Mouse (Mus musculus): Measurements from ENCODE around the gene Olfr1014. TPM values are rescaled to one million over a fixed set of nuclear protein-coding genes. Genes with fewer than 3 reads are reported as not detected.

The Olfr1014 gene
- polyA plus RNA-seq (2015; fragmentation: Nextera tagmentation; extraction: Ambion mirVana) = not detected in 2 replicates

- no peak within 1 kb of the TSS for H3K9ac ChIP-seq
- no peaks in the 10 kb centered on the region for H3K36me3 ChIP-seq
- no peak within 1 kb of the TSS for H3K27ac ChIP-seq
- no peaks in the 10 kb centered on the region for H3K4me1 ChIP-seq
- no peaks in the 10 kb centered on the region for H3K9me3 ChIP-seq (replicated peaks)
- H3K27me3 ChIP-seq = no peaks in the 10 kb centered on the region
- no peak within 1 kb of the TSS for H3K4me2 ChIP-seq
- ATAC-seq (replicated peaks; ENCODE audit: low FRiP score) = no peak
- no peak within 1 kb of the TSS for H3K4me3 ChIP-seq (replicated peaks)
Measured at GRCm38 (mm10) chr2:85772413-85772812, at the start of gene Olfr1014. Gene Olfr1014 (plus strand): TSS chr2:85772713.

DNA sequence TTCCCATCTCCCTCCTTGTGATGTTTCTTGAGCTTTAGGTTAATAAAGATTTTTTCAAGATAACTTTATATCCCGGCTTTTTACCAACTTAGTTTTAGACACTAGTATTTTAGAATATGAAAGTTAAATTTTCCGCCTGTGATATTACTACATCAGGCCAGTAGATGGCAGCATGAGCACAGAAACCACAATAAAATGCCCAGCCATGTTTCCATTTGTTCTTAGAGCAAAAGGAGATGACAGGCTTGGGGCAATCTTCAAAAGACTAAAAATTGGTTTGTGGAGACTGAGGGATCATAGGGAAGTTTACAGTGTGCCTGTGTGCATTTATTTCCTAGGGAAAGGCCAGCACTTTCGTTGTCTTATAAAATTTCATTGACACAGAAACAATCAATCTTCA is 46.7 kb upstream of the Olfr1014 start:
- 16% methylated on average over 3 of the region's 3 CpGs for WGBS
- no peaks in the 10 kb centered on the region for H3K9me3 ChIP-seq (replicated peaks)
- no peak overlapping the region for H3K4me3 ChIP-seq (replicated peaks)
- no peak overlapping the region for H3K4me2 ChIP-seq
- no peaks in the 10 kb centered on the region for H3K27me3 ChIP-seq
- H3K4me1 ChIP-seq = no peaks in the 10 kb centered on the region
- H3K27ac ChIP-seq = no peak overlapping the region
- ATAC-seq (replicated peaks; ENCODE audit: low FRiP score) = no peak
- H3K9ac ChIP-seq = no peak overlapping the region
- H3K36me3 ChIP-seq = no peaks in the 10 kb centered on the region

DNA sequence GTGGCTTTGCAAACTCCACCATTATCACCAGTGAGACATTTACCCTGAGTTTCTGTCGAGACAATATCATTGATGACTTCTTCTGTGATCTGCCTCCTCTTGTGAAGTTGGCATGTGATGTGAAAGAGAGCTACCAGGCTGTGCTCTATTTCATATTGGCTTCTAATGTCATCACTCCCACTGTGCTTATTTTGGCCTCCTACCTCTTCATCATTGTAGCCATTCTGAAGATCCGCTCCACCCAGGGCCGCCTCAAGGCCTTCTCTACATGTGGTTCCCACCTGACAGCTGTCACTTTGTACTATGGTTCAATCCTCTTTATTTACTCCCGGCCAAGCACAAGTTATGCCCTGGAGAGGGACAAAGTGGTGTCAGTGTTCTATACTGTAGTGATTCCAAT is 18.7 kb upstream of the Olfr1014 start:
- Histone ChIP-seq H3K9me3 (replicated peaks) (no peaks in the 10 kb centered on the region), H3K27me3 (no peaks in the 10 kb centered on the region), H3K36me3 (no peaks in the 10 kb centered on the region), H3K4me3 (replicated peaks) (no peak overlapping the region), H3K4me2 (no peak overlapping the region), H3K9ac (no peak overlapping the region), H3K4me1 (no peaks in the 10 kb centered on the region), H3K27ac (no peak overlapping the region)
- WGBS = 81% methylated on average over 4 of the region's 4 CpGs
- no peak for ATAC-seq (replicated peaks; ENCODE audit: low FRiP score)

DNA sequence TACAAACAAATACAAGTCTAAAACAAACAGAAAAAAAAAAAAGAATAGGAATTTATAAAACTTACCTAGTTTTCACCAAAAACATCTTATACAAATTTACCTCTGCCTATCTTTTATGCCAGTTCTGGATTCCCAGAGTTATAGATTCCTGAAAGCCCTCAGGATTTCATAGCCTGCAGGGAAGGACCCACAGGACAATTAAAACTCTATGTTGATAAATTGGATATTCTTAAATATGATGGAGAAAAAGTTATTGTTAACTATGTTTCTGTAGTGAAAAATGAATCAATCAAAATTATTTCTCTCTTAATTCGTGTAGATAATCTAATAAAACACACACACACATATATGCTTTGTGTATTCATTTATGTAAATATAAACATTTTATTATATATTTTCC is 9.8 kb upstream of the Olfr1014 start, which contains the start of gene Olfr1012:
TSS of gene Olfr1012 (minus strand) at position 101 of the 400 bp plus-strand sequence.
- WGBS = 59% methylated on average over 1 of the region's 1 CpGs

GRCm38 (mm10) chr2:85766798-85767197 is 5.7 kb upstream of the Olfr1014 start, which contains the start of gene Olfr1013:
Gene Olfr1013 (plus strand): TSS chr2:85767098.
- no peaks in the 10 kb centered on the region for H3K36me3 ChIP-seq
- no peak for ATAC-seq (replicated peaks; ENCODE audit: low FRiP score)
- no peak within 1 kb of the TSS for H3K9ac ChIP-seq
- H3K9me3 ChIP-seq (replicated peaks) = no peaks in the 10 kb centered on the region
- no peaks in the 10 kb centered on the region for H3K27me3 ChIP-seq
- no peak within 1 kb of the TSS for H3K27ac ChIP-seq
- no peak within 1 kb of the TSS for H3K4me2 ChIP-seq
- H3K4me1 ChIP-seq = no peaks in the 10 kb centered on the region
- H3K4me3 ChIP-seq (replicated peaks) = no peak within 1 kb of the TSS

More for the DNA sequence above, 9.8 kb upstream of the Olfr1014 start, which contains the start of gene Olfr1012:
- H3K36me3 ChIP-seq = no peaks in the 10 kb centered on the region
- H3K4me1 ChIP-seq = no peaks in the 10 kb centered on the region
- no peak within 1 kb of the TSS for H3K27ac ChIP-seq
- H3K4me3 ChIP-seq (replicated peaks) = no peak within 1 kb of the TSS
- no peak within 1 kb of the TSS for H3K9ac ChIP-seq
- H3K4me2 ChIP-seq = no peak within 1 kb of the TSS
- H3K9me3 ChIP-seq (replicated peaks) = no peaks in the 10 kb centered on the region
- no peak for ATAC-seq (replicated peaks; ENCODE audit: low FRiP score)
- no peaks in the 10 kb centered on the region for H3K27me3 ChIP-seq

GRCm38 (mm10) chr2:85781717-85782116 is 9.2 kb downstream of the Olfr1014 start, which contains the start of gene Olfr1015:
Gene Olfr1015 (plus strand): TSS chr2:85782017.
- Histone ChIP-seq H3K4me1 (no peaks in the 10 kb centered on the region), H3K27me3 (no peaks in the 10 kb centered on the region), H3K4me3 (replicated peaks) (no peak within 1 kb of the TSS), H3K27ac (no peak within 1 kb of the TSS), H3K36me3 (no peaks in the 10 kb centered on the region), H3K9ac (no peak within 1 kb of the TSS), H3K9me3 (replicated peaks) (no peaks in the 10 kb centered on the region), H3K4me2 (no peak within 1 kb of the TSS)
- no peak for ATAC-seq (replicated peaks; ENCODE audit: low FRiP score)

- ATAC-seq (replicated peaks; ENCODE audit: low FRiP score) = no peak
- Histone ChIP-seq H3K27ac (no peak overlapping the region), H3K36me3 (no peaks in the 10 kb centered on the region), H3K27me3 (no peaks in the 10 kb centered on the region), H3K9me3 (replicated peaks) (no peaks in the 10 kb centered on the region), H3K4me1 (no peaks in the 10 kb centered on the region), H3K4me2 (no peak overlapping the region), H3K4me3 (replicated peaks) (no peak overlapping the region), H3K9ac (no peak overlapping the region)
- WGBS = 64% methylated on average over 2 of the region's 2 CpGs
Measured at GRCm38 (mm10) chr2:85792331-85792730, 19.8 kb downstream of the Olfr1014 start.

DNA sequence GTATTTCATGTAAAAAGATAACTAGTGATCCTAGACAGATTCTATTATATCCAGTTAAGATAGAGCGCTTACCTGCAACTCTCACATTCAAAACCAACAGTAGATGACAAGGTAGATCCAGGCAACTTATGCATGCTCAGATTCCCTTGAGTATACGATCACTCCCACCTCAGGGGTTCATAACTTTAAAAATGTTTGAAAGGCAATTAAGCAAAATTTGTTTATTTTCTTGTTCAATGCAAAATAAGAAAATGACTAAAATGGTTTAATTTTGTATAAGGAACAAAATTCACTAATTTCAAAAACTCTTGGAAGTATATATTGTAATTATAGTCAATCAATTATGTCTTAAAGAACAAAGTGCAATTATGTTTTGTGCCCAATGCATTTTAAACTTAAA is 29.9 kb downstream of the Olfr1014 start, which contains the start of gene Olfr1016:
TSS of gene Olfr1016 (minus strand) at position 101 of the 400 bp plus-strand sequence.
- Histone ChIP-seq H3K9me3 (replicated peaks) (no peaks in the 10 kb centered on the region), H3K4me1 (no peaks in the 10 kb centered on the region), H3K36me3 (no peaks in the 10 kb centered on the region), H3K27ac (no peak within 1 kb of the TSS), H3K4me3 (replicated peaks) (no peak within 1 kb of the TSS), H3K27me3 (no peaks in the 10 kb centered on the region), H3K4me2 (no peak within 1 kb of the TSS), H3K9ac (no peak within 1 kb of the TSS)
- WGBS = 92% methylated on average over 2 of the region's 2 CpGs
- no peak for ATAC-seq (replicated peaks; ENCODE audit: low FRiP score)

GRCm38 (mm10) chr2:85804501-85804900 is 32.0 kb downstream of the Olfr1014 start:
- Histone ChIP-seq H3K4me3 (replicated peaks) (no peak overlapping the region), H3K27me3 (no peaks in the 10 kb centered on the region), H3K4me2 (no peak overlapping the region), H3K9ac (no peak overlapping the region), H3K9me3 (replicated peaks) (no peaks in the 10 kb centered on the region), H3K27ac (no peak overlapping the region), H3K4me1 (no peaks in the 10 kb centered on the region), H3K36me3 (no peaks in the 10 kb centered on the region)
- whole genome bisulfite sequencing = 82% methylated on average over 4 of the region's 4 CpGs
- no peak for ATAC-seq (replicated peaks; ENCODE audit: low FRiP score)

DNA sequence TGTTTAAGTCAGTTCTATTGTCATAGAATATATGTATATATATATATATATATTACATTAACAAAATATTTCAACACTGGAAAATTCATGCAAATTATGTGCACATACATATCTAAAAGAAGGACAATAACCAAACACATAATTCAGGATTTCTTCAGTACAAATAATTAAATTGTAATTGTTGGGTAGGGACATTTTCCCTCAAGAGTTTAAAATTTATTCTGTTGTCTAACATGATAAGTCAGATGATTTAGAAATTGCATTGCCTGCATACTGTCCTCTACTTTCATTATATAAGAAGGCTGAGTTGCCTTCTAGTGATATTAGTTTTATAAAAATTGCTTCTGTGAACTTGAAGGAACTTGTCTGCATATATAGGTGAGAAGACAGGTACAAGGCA is 45.7 kb downstream of the Olfr1014 start, which contains the start of gene Olfr1018:
TSS of gene Olfr1018 (plus strand) at position 301 of the 400 bp plus-strand sequence.
- Histone ChIP-seq H3K36me3 (no peaks in the 10 kb centered on the region), H3K4me3 (replicated peaks) (no peak within 1 kb of the TSS), H3K27ac (no peak within 1 kb of the TSS), H3K27me3 (no peaks in the 10 kb centered on the region), H3K9ac (no peak within 1 kb of the TSS), H3K9me3 (replicated peaks) (no peaks in the 10 kb centered on the region), H3K4me1 (no peaks in the 10 kb centered on the region), H3K4me2 (no peak within 1 kb of the TSS)
- no peak for ATAC-seq (replicated peaks; ENCODE audit: low FRiP score)

Other genes with a start within 250 kb of the Olfr1014 start
- gene Olfr996, start 193.5 kb upstream of the Olfr1014 start, polyA plus RNA-seq (2015; fragmentation: Nextera tagmentation; extraction: Ambion mirVana) = not detected in 2 replicates
- gene Olfr998, start 183.8 kb upstream of the Olfr1014 start, polyA plus RNA-seq (2015; fragmentation: Nextera tagmentation; extraction: Ambion mirVana) = not detected in 2 replicates
- not detected in 2 replicates for gene Olfr1000, start 160.8 kb upstream of the Olfr1014 start, polyA plus RNA-seq (2015; fragmentation: Nextera tagmentation; extraction: Ambion mirVana)
- gene Olfr1002, start 122.0 kb upstream of the Olfr1014 start, polyA plus RNA-seq (2015; fragmentation: Nextera tagmentation; extraction: Ambion mirVana) = not detected in 2 replicates
- not detected in 2 replicates for gene Olfr154, start 108.3 kb upstream of the Olfr1014 start, polyA plus RNA-seq (2015; fragmentation: Nextera tagmentation; extraction: Ambion mirVana)
- not detected in 2 replicates for gene Olfr1006, start 93.9 kb upstream of the Olfr1014 start, polyA plus RNA-seq (2015; fragmentation: Nextera tagmentation; extraction: Ambion mirVana)
- not detected in 2 replicates for gene Olfr1008, start 83.3 kb upstream of the Olfr1014 start, polyA plus RNA-seq (2015; fragmentation: Nextera tagmentation; extraction: Ambion mirVana)
- not detected in 2 replicates for gene Olfr1009, start 57.3 kb upstream of the Olfr1014 start, polyA plus RNA-seq (2015; fragmentation: Nextera tagmentation; extraction: Ambion mirVana)
- not detected in 2 replicates for gene Olfr1012, start 9.9 kb upstream of the Olfr1014 start, polyA plus RNA-seq (2015; fragmentation: Nextera tagmentation; extraction: Ambion mirVana)
- not detected in 2 replicates for gene Olfr1013, start 5.6 kb upstream of the Olfr1014 start, polyA plus RNA-seq (2015; fragmentation: Nextera tagmentation; extraction: Ambion mirVana)
- not detected in 2 replicates for gene Olfr1015, start 9.3 kb downstream of the Olfr1014 start, polyA plus RNA-seq (2015; fragmentation: Nextera tagmentation; extraction: Ambion mirVana)
- gene Olfr1016, start 29.8 kb downstream of the Olfr1014 start, polyA plus RNA-seq (2015; fragmentation: Nextera tagmentation; extraction: Ambion mirVana) = not detected in 2 replicates
- gene Olfr1018, start 45.8 kb downstream of the Olfr1014 start, polyA plus RNA-seq (2015; fragmentation: Nextera tagmentation; extraction: Ambion mirVana) = not detected in 2 replicates
- gene Olfr1019, start 72.8 kb downstream of the Olfr1014 start, polyA plus RNA-seq (2015; fragmentation: Nextera tagmentation; extraction: Ambion mirVana) = not detected in 2 replicates
- not detected in 2 replicates for gene Olfr1020, start 74.3 kb downstream of the Olfr1014 start, polyA plus RNA-seq (2015; fragmentation: Nextera tagmentation; extraction: Ambion mirVana)
- not detected in 2 replicates for gene Olfr1022, start 95.9 kb downstream of the Olfr1014 start, polyA plus RNA-seq (2015; fragmentation: Nextera tagmentation; extraction: Ambion mirVana)
- not detected in 2 replicates for gene Olfr1023, start 112.9 kb downstream of the Olfr1014 start, polyA plus RNA-seq (2015; fragmentation: Nextera tagmentation; extraction: Ambion mirVana)
- not detected in 2 replicates for gene Olfr1024, start 132.3 kb downstream of the Olfr1014 start, polyA plus RNA-seq (2015; fragmentation: Nextera tagmentation; extraction: Ambion mirVana)
- not detected in 2 replicates for gene Olfr1025-ps1, start 142.5 kb downstream of the Olfr1014 start, polyA plus RNA-seq (2015; fragmentation: Nextera tagmentation; extraction: Ambion mirVana)
- not detected in 2 replicates for gene Olfr1026, start 148.8 kb downstream of the Olfr1014 start, polyA plus RNA-seq (2015; fragmentation: Nextera tagmentation; extraction: Ambion mirVana)
- not detected in 2 replicates for gene Olfr1028, start 177.7 kb downstream of the Olfr1014 start, polyA plus RNA-seq (2015; fragmentation: Nextera tagmentation; extraction: Ambion mirVana)
- not detected in 2 replicates for gene Olfr1029, start 201.2 kb downstream of the Olfr1014 start, polyA plus RNA-seq (2015; fragmentation: Nextera tagmentation; extraction: Ambion mirVana)
- gene Olfr1030, start 206.6 kb downstream of the Olfr1014 start, polyA plus RNA-seq (2015; fragmentation: Nextera tagmentation; extraction: Ambion mirVana) = not detected in 2 replicates
- gene Olfr1031, start 217.6 kb downstream of the Olfr1014 start, polyA plus RNA-seq (2015; fragmentation: Nextera tagmentation; extraction: Ambion mirVana) = not detected in 2 replicates
- not detected in 2 replicates for gene Olfr1032, start 232.8 kb downstream of the Olfr1014 start, polyA plus RNA-seq (2015; fragmentation: Nextera tagmentation; extraction: Ambion mirVana)
- gene Olfr1033, start 247.9 kb downstream of the Olfr1014 start, polyA plus RNA-seq (2015; fragmentation: Nextera tagmentation; extraction: Ambion mirVana) = 4.0 and 4.9 TPM in 2 replicates

Measured in kidney, embryonic 15.5 days (tissue).